Mouse (Mus musculus): Measurements from ENCODE around the gene Prep.

DNA sequence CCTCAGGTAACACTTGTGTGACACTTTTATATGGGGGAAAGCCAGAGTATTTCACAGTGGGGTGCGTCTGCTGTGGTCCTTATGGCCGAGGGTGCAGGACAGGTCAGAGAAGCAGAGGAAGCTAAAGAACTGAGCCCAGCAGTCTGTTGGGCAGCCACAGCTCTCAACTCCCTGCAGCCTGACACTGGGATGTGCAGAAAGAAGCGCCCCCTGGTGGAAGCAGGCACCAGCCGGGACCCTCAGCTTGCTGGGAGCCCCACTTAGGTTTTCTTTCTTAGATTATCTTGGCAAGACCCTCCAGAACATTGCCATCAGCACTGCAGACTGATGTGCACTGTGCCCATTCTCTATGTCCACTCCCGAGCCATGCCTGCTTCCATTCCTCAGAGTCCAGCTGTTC is 19.6 kb downstream of the Prep start:
- TF ChIP-seq CTCF (IDR thresholded peaks at IDR 0.05; ENCODE audit: extremely low read depth, insufficient read length, insufficient replicate concordance, low read depth, low read length): peak; percentile 50; the same call in 1 of the 2 replicates
- no peak for TF ChIP-seq POLR2A (IDR thresholded peaks at IDR 0.05; ENCODE audit: low read depth, low read length)

Measured in small intestine, adult 2 months (tissue).